Mouse (Mus musculus) testis, adult 2 months (tissue): Measurements from ENCODE around the gene Itgae.

Experiments
- CTCF ChIP-seq: fragments of 200-500 bp; IDR thresholded peaks from 2 replicates; pipeline ENCODE4 v1.5.1; 2012; ENCODE audit warnings: low read depth, mild to moderate bottlenecking, inconsistent platforms, low read length, moderate library complexity; ENCODE audit not compliant: control insufficient read depth, insufficient read depth, insufficient replicate concordance
- POLR2A ChIP-seq: fragments of 200-500 bp; IDR thresholded peaks from 2 replicates; pipeline ENCODE4 v1.6.1; 2012; ENCODE audit warnings: low read depth, mild to moderate bottlenecking, inconsistent platforms, low read length, moderate library complexity; ENCODE audit not compliant: control insufficient read depth

DNA sequence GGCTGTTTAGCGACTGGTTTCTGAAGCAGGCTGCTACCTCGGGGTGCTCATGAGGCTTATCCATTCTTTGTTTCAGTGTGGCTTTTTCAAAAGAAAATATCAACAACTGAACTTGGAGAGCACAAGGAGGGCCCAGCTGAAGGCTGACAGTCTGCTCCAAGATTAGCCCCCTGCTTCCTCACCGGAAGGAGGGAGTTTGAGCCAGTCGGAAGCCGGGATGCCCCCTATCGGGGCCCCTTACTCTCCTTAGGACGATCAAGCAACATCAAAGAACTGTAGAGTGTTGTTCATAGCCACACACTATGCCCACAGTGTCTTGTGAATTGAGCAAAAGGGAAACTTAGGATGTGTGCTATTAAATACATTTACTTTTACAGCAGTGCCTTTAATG lies 56.6 kb downstream of the Itgae start:
- TF ChIP-seq CTCF (no peak), POLR2A (no peak)
